Comparison of ENCODE assay signal across 28 mouse cellular contexts in genomic region chr7:112330935-112331334, GRCm38 (mm10).
DNase-seq lines count a peak whose midpoint lies in the region; ATAC-seq and TF ChIP-seq lines count a peak whose summit lies in the region.
"Had no signal": no experiment of that assay in that cellular context is flagged by ENCODE, and none has a peak within 500 bp of the region (broad histone marks: within the 10 kb centered on the region; RNA-seq: fewer than 3 reads in every experiment).

No protein-coding gene starts in this region.

- no peak overlapping the region for H3K9ac ChIP-seq in heart, embryonic 15.5 days
- H3K9ac ChIP-seq: embryonic facial prominence, embryonic 12.5 days; embryonic facial prominence, embryonic 15.5 days; forebrain, embryonic 12.5 days; forebrain, embryonic 15.5 days; hindbrain, embryonic 13.5 days; intestine, embryonic 15.5 days had no signal

- TF ChIP-seq CTCF in gastrocnemius, adult 2 months (IDR thresholded peaks at IDR 0.05), result no peak
- no peak for TF ChIP-seq CTCF in layer of hippocampus, adult 2 months (conservative IDR thresholded peaks at IDR 0.05)

- H3K4me1 ChIP-seq in heart, embryonic 15.5 days (replicated peaks), result peaks cover 21% of the 10 kb centered on the region
- H3K4me1 ChIP-seq in embryonic facial prominence, embryonic 10.5 days, result no peaks in the 10 kb centered on the region
- H3K4me1 ChIP-seq: embryonic facial prominence, embryonic 12.5 days; forebrain, embryonic 12.5 days; forebrain, embryonic 15.5 days; hindbrain, embryonic 10.5 days; hindbrain, embryonic 13.5 days had no signal

- H3K4me2 ChIP-seq in heart, embryonic 15.5 days, result no peak overlapping the region
- H3K4me2 ChIP-seq: embryonic facial prominence, embryonic 12.5 days; embryonic facial prominence, embryonic 15.5 days; forebrain, embryonic 12.5 days; forebrain, embryonic 15.5 days; heart, embryonic 11.5 days; hindbrain, embryonic 13.5 days; intestine, embryonic 15.5 days had no signal

- DNase-seq in gastrocnemius, adult 2 months, result no peak
- no peak for DNase-seq in gastrocnemius, postnatal 36 days
- DNase-seq in heart, postnatal 4 days, result no peak
- DNase-seq in layer of hippocampus, adult 2 months (ENCODE audit: low spot score in 2 of 2), result no peak
- DNase-seq in layer of hippocampus, adult 8-10 months (ENCODE audit: low spot score in 2 of 2), result no peak
- DNase-seq in brain, adult 2 months (ENCODE audit: low read depth, low spot score), result peak; percentile 54
- no peak for DNase-seq in embryonic facial prominence, embryonic 10.5 days (ENCODE audit: low spot score)
- DNase-seq: adrenal gland, adult 8-10 months; adrenal gland, postnatal 25 days; cerebellum, adult 18-20 months; cerebellum, adult 9-10 months; cerebellum, postnatal 14 days; gastrocnemius, postnatal 10 days; heart, adult 18-20 months; heart, postnatal 14 days; kidney, adult 11 months had no signal

- WGBS in heart, embryonic 15.5 days, result 51% methylated on average over 8 of the region's 8 CpGs
- WGBS in embryonic facial prominence, embryonic 10.5 days, result 89% methylated on average over 8 of the region's 8 CpGs

- peaks cover 80% of the 10 kb centered on the region for H3K36me3 ChIP-seq in heart, embryonic 15.5 days
- H3K36me3 ChIP-seq in embryonic facial prominence, embryonic 10.5 days (replicated peaks), result no peaks in the 10 kb centered on the region
- H3K36me3 ChIP-seq: embryonic facial prominence, embryonic 12.5 days; embryonic facial prominence, embryonic 15.5 days; forebrain, embryonic 12.5 days; forebrain, embryonic 15.5 days; hindbrain, embryonic 10.5 days; hindbrain, embryonic 13.5 days had no signal

- H3K27me3 ChIP-seq in heart, embryonic 15.5 days, result no peaks in the 10 kb centered on the region
- H3K27me3 ChIP-seq in embryonic facial prominence, embryonic 10.5 days (replicated peaks; ENCODE audit: low read depth, poor library complexity, severe bottlenecking), result no peaks in the 10 kb centered on the region
- H3K27me3 ChIP-seq: embryonic facial prominence, embryonic 15.5 days; forebrain, embryonic 15.5 days; hindbrain, embryonic 13.5 days; intestine, embryonic 15.5 days had no signal

- H3K27ac ChIP-seq in gastrocnemius, adult 2 months, result 0 out of 2 replicates have a peak overlapping the region, but pooled peaks have one; percentile 24
- H3K27ac ChIP-seq in heart, embryonic 15.5 days, result peak overlapping the region; percentile 28
- H3K27ac ChIP-seq in layer of hippocampus, adult 2 months, result peak overlapping the region; percentile 71
- no peak overlapping the region for H3K27ac ChIP-seq in embryonic facial prominence, embryonic 10.5 days (replicated peaks)
- H3K27ac ChIP-seq: embryonic facial prominence, embryonic 12.5 days; embryonic facial prominence, embryonic 15.5 days; forebrain, embryonic 12.5 days; forebrain, embryonic 15.5 days; hindbrain, embryonic 10.5 days; hindbrain, embryonic 13.5 days; intestine, embryonic 15.5 days had no signal

- ATAC-seq in heart, embryonic 15.5 days (replicated peaks; ENCODE audit: insufficient number of reproducible peaks, insufficient read depth, low FRiP score, low read depth), result no peak
- ATAC-seq: activated CD4-positive, CD25-positive, alpha-beta regulatory T cell, adult 4 months; forebrain, embryonic 15.5 days; hindbrain, embryonic 16.5 days; intestine, embryonic 15.5 days had no signal

- H3K9me3 ChIP-seq in heart, embryonic 15.5 days (replicated peaks), result no peaks in the 10 kb centered on the region
- H3K9me3 ChIP-seq in embryonic facial prominence, embryonic 10.5 days, result no peaks in the 10 kb centered on the region
- H3K9me3 ChIP-seq: embryonic facial prominence, embryonic 12.5 days; embryonic facial prominence, embryonic 15.5 days; forebrain, embryonic 12.5 days; forebrain, embryonic 15.5 days; hindbrain, embryonic 10.5 days; hindbrain, embryonic 13.5 days; intestine, embryonic 15.5 days had no signal

- intact Hi-C loops in gastrocnemius, adult 2 months (cut with DNase I), result no loop called here
- intact Hi-C loops in gastrocnemius, postnatal 36 days (cut with DNase I), result loop anchor here (5.0 kb wide), 1 partner anchor 39 kb away; no protein-coding TSS in a partner anchor

- no peak overlapping the region for H3K4me3 ChIP-seq in gastrocnemius, adult 2 months
- no peak overlapping the region for H3K4me3 ChIP-seq in heart, embryonic 15.5 days
- H3K4me3 ChIP-seq in layer of hippocampus, adult 2 months, result no peak overlapping the region
- no peak overlapping the region for H3K4me3 ChIP-seq in embryonic facial prominence, embryonic 10.5 days
- H3K4me3 ChIP-seq: embryonic facial prominence, embryonic 12.5 days; embryonic facial prominence, embryonic 15.5 days; erythroblast, embryonic 14.5 days; forebrain, embryonic 12.5 days; forebrain, embryonic 15.5 days; hindbrain, embryonic 10.5 days; hindbrain, embryonic 13.5 days; intestine, embryonic 15.5 days had no signal
